In genomic region chr4:63731299-63731698, GRCm38 (mm10) we compare ENCODE assay signal across 17 mouse cellular contexts. TPM values are rescaled to one million over a fixed set of nuclear protein-coding genes. Genes with fewer than 3 reads are reported as not detected.
"Had no signal": no experiment of that assay in that cellular context is flagged by ENCODE, and none has a peak within 500 bp of the region (broad histone marks: within the 10 kb centered on the region; RNA-seq: fewer than 3 reads in every experiment).

No protein-coding gene starts in this region.

- H3K4me2 ChIP-seq: limb, embryonic 12.5 days; limb, embryonic 15.5 days; liver, embryonic 13.5 days; midbrain, embryonic 13.5 days had no signal

- H3K4me1 ChIP-seq: limb, embryonic 15.5 days; liver, embryonic 13.5 days; midbrain, embryonic 13.5 days had no signal

- H3K36me3 ChIP-seq: limb, embryonic 12.5 days; limb, embryonic 15.5 days; liver, embryonic 13.5 days; midbrain, embryonic 13.5 days had no signal

- ATAC-seq: midbrain, embryonic 13.5 days had no signal

- H3K9ac ChIP-seq: limb, embryonic 12.5 days; limb, embryonic 15.5 days; liver, embryonic 13.5 days; midbrain, embryonic 13.5 days had no signal

- H3K27me3 ChIP-seq: limb, embryonic 12.5 days; limb, embryonic 15.5 days; liver, embryonic 13.5 days; midbrain, embryonic 13.5 days had no signal

- H3K27ac ChIP-seq: limb, embryonic 12.5 days; limb, embryonic 15.5 days; liver, embryonic 13.5 days; macrophage; midbrain, embryonic 13.5 days had no signal

- DNase-seq: kidney, adult 9 months; kidney, postnatal 14 days; kidney, postnatal 4 days; left cerebral cortex, postnatal 4 days; liver, embryonic 13.5 days; lung, adult 2 months; thymus, adult 18-20 months; thymus, postnatal 36 days had no signal

- H3K4me3 ChIP-seq: limb, embryonic 12.5 days; limb, embryonic 15.5 days; liver, embryonic 13.5 days; midbrain, embryonic 13.5 days had no signal

- H3K9me3 ChIP-seq: limb, embryonic 12.5 days; limb, embryonic 15.5 days; liver, embryonic 13.5 days; midbrain, embryonic 13.5 days had no signal

RNA-seq across cellular contexts. Expression of gene Tnfsf15, which starts 13.6 kb away (rescaled TPM):
- total RNA-seq: layer of hippocampus, adult 18-20 months; layer of hippocampus, postnatal 14 days; left cerebral cortex, postnatal 4 days; midbrain, postnatal 0 days had no signal
- polyA plus RNA-seq: limb, embryonic 12.5 days; midbrain, embryonic 13.5 days; midbrain, postnatal 0 days; neural tube, embryonic 11.5 days; neural tube, embryonic 14.5 days had no signal
